Mouse (Mus musculus) kidney, postnatal 10 days (tissue): ENCODE measurements around the gene Fam117b.

ENCODE experiments used
- DNase-seq: peaks from one replicate; pipeline ENCODE4 v3.0.0; 2021; ENCODE audit warnings: mixed read lengths

The Fam117b gene

DNA sequence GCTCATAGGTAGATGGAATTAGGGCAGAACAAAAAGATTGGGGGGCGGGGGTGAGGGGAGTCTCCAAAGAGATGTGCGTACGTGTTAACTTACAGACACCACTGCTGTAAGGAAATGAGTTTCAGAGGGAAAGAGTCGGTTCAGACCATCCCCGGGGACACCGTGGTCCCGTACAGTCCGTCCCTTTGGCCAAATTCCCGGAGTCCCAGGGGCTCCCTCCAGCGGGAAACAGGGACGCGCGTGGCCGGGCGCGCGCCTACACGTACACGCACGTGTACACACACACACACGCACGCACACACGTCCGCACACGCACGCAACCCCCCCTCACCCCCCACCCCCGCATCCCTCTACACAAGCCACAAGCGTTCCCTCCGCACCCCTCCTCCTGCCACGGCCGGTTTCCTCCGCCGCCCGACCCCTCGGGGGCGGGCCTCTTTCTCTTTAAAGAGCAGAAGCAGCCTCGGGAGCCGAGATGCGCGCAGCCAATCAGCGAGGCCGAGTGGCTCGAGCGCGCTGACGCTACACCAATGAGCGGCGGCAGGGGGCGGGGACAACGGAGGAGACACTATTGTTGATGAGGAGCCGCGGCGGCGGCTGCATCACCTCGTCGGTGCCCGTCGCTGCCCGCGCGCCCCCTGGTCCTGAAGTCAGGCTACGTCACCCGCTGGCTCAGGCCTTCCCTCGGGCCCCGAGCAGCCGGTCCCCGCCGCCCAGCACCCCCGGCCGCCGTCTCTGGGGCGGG, at the start of gene Fam117b:
TSS of gene Fam117b (plus strand) at position 594 of the 745 bp plus-strand sequence.
- peak; percentile 99 for DNase-seq

DNA sequence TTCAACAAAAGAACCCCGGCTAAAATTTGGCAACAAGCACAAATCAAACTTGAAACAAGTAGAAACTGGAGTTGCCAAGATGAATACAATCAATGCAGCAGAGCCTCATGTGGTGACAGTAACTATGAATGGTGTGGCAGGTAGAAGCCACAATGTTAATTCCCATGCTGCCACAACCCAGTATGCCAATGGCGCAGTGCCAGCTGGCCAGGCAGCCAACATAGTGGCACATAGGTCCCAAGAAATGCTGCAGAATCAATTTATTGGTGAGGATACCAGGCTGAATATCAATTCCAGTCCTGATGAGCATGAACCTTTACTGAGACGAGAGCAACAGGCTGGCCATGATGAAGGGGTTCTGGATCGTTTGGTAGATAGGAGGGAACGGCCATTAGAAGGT, 44.8 kb upstream of the Fam117b start:
- DNase-seq = no peak

- no peak for DNase-seq
Measured at GRCm38 (mm10) chr1:59874023-59874422, 38.8 kb upstream of the Fam117b start.

- DNase-seq = no peak
Measured at GRCm38 (mm10) chr1:59878098-59878497, 34.7 kb upstream of the Fam117b start.

GRCm38 (mm10) chr1:59883349-59884134, 29.3 kb upstream of the Fam117b start:
- peak; percentile 92 for DNase-seq

- no peak for DNase-seq
Measured at GRCm38 (mm10) chr1:59886899-59887298, 25.9 kb upstream of the Fam117b start.

DNA sequence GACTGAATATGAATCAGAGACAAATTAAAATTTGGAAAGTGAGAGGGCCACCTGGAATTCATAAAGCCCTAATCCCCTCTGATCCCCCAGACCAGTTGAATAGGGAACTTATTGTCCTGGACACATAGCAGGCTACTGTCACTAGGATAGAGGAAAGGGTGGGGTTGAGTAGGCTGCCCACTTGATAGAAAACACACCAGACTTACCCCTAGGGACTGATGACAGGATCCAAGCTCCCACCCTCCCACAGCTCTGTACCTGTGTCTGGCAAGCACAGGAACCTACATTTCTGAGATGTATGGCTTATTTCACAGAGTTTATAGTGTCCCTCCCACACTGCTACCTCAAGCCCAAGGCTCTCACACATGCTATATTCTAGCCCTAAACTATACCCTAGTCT, 24.8 kb upstream of the Fam117b start:
- no peak for DNase-seq

- DNase-seq = no peak
Measured at GRCm38 (mm10) chr1:59891185-59891584, 21.6 kb upstream of the Fam117b start.

GRCm38 (mm10) chr1:59892777-59893176, 20.0 kb upstream of the Fam117b start:
- DNase-seq = no peak

DNA sequence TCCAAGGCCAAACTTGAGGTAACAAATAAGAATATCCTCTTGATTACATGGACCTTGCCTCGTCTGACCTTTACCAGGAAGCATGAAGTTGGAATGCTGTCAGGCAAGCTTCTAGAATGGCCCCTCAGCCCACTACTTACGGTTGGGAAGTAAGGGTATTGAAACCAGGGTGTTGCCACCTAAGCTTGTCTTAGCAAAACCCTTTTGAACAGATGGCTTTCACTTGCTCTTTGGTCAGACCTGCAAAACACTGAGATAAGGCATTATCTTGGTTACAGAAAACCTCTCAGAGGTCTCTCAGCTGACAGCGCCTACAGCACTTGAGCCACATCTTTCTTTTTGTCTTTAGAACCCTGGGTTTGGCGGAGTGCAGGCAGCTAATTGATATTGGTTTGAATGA, 18.8 kb upstream of the Fam117b start:
- no peak for DNase-seq

DNA sequence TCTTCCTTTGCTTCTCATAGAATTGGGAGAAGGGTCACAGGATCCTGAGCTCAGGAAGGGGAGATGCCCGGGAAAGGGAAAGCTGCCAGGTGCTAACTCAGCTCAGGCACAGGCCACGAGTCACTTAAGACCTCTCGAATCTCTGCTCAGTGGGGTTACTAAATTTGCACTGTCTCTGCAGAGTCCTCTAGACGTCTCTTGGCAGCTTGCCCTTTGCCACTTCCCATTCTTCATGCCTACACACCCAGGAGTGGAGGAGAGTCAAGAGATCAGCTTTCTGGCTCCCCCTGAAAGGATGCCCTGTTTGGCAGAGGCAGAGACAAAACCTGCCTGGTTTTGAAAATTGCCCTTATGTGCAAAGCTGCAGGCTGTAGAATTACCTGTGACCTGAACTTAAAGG, 17.4 kb upstream of the Fam117b start:
- DNase-seq = peak; percentile 73

DNA sequence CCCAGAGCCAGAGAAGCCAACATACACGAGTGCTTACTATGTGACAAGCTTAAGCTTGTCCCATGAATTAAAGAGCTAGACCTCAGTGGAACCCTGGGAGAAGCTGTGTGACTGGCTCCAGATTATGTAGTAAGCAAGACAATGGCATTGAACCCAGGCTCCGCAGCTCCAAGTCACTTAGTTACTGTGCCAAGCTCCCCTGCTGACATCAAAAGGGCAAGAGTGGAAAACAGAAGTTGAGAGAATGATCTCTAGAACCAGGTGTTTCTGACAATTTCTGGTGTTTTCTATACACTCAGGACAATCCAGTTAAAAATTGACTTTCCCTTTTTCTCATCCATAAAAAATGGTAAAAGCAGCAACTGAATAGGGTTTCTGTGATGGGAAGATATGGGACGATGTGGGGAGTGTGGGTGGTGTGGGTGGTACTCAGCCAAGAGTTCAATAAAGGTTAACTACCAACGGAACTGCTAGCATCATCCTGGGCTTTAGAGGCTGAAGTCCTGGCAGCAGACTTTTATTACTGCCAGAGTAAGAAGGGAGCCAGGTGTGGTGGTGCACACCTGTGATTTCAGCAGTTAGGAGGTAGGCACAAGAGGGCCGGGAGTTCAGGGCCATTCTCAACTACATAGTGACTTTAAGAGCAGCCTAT, 15.5 kb upstream of the Fam117b start:
- no peak for DNase-seq

DNA sequence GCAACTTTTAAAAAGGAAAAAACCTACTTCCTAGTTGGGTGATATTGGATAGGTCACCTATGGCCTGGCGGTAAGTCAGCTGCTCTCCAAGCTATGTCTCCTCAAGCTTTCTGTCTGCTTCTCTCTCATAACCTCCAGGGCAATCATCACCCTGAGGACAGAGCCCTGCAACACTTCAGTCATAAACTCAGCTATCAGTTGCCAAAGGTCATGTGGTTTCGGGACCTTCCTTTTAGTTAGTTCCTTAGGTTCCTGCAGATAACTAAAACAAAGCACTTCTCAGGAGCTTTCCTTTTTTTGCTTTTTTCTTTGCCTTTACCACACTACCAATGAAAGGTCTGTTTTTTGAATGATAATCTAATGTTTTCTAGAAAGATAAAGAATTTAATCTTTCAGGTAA, 13.1 kb upstream of the Fam117b start:
- no peak for DNase-seq

GRCm38 (mm10) chr1:59901082-59901876, 11.5 kb upstream of the Fam117b start:
- DNase-seq = no peak

DNA sequence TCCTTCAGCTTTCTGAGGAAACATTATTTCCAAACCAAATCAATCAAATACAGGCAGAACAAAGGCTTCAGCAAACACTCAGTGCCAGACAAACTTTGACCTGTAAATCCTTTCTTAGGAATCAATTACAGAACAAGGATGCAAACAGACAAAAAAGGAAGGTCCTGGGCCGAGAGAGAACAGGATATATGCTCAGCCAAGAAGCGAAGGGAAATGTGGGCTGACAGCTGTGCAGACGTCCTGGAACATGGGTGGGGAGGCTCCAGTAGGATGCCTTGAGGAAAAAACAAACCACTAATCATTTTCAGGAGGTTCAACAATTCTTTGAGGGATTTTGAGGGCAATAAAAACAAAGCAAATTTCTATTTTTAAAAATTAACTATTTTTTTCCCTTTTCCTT, 10.2 kb upstream of the Fam117b start:
- DNase-seq = peak; percentile 60

DNA sequence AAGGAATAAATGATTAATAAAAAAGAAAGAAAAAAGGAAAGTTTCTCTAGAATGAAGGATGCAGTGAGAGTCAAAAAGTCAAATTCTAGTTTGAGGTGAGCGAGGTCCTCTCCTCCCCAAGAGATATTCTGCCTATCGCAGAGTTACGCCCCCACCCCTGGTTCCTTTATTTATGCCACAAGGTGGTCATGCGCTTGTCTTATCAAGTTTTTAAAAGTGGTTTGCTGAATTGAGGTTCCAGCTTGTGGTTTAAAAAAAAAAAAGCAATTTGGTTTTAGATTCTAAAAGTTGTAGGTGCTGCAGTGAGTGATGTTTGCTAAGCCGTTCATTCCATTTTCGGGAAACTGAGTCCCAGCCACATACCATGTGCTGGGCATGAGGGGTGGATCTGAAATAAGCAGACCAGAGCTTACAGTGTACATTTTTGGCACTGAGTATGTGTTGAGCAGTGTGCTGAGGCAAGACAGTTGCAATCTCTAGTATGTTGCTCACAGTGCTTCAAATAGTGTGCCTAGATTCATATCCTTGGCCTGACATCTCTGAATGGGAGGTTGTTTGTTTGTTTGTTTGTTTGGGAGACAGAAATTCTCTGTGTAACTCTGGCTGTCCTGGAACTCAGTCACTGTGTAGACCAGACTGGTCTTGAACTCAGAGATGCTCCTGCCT, 8.0 kb upstream of the Fam117b start:
- DNase-seq = no peak

GRCm38 (mm10) chr1:59905916-59906315, 6.9 kb upstream of the Fam117b start:
- DNase-seq = no peak

- DNase-seq = no peak
Measured at GRCm38 (mm10) chr1:59906819-59907521, 5.8 kb upstream of the Fam117b start.

DNA sequence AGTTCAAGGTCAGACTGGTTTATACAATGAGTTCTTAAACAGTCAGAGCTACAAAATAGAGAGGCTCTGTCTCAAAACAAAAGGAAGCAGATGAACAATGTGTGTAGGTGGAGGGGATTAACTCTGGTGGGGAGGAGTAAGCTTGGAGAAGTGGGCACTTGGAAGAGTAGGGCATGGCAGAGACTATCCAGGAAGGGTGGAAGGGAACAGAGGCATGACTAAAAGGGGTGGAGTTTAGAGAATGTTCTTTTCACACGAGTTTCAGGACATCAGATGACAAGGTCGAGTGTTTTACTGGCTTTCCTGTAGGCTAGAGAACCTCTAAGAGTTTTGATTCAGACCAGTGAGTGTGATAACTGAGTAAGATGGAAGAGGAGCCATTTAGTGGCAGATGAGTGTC, 5.1 kb upstream of the Fam117b start:
- DNase-seq = no peak

DNA sequence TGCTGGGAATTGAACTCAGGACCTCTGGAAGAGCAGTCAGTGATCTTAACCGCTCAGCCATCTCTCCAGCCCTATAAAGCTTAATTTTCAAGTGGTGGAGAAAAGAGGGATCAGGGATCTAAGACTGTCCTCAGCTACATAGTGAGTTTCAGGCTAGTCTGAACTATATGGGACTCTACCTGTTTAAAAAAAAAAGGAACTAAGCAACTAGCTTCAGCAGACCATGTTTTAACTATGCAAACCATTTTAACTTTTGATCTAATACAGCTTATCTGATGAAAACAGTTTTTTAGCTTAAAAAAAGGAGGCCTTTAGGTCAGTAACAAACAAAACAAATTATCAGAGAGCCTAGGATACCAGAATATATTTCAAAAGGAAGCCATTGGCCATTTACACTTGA, 1.9 kb upstream of the Fam117b start:
- DNase-seq = no peak

GRCm38 (mm10) chr1:59913195-59913868, 526 bp downstream of the Fam117b start:
- DNase-seq = peak; percentile 66
